Mouse (Mus musculus) ES-Bruce4 (cell line): ENCODE results near the gene Slit3.

Experiments
- CTCF ChIP-seq: IDR thresholded peaks from one replicate; pipeline ENCODE4 v1.8.1; 2011; ENCODE audit warnings: low read depth, low read length
- EP300 ChIP-seq: IDR thresholded peaks from 2 replicates; pipeline ENCODE4 v1.6.1; 2011; ENCODE audit warnings: low read depth, low read length; ENCODE audit not compliant: insufficient read depth
- POLR2A ChIP-seq: IDR thresholded peaks from one replicate; pipeline ENCODE4 v1.8.1; 2011; ENCODE audit warnings: low read length; ENCODE audit not compliant: insufficient read depth

DNA sequence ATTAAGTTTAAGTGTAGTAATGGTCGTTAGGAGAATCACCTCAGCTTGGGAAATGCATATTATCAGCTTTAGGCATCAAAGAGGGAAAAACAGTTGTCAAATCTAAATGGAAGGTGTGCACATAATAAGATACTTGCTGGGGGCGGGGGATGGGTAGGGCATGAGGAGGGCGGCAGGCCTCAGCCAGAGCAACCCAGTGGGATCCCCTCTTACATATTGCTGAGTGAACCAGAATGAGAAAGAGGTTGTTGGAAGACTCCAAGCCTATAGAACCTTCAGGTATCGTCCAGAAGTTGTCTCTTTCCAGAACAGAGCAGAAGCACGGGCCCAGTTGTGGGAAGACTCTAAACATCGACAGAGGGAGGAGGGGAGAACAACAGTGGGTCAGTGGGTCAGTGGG is 73.8 kb downstream of the Slit3 start:
- TF ChIP-seq CTCF = no peak
- TF ChIP-seq POLR2A = no peak
- TF ChIP-seq EP300 = no peak
